Mouse (Mus musculus) kidney, postnatal 14 days (tissue): ENCODE measurements at regions not wholly inside any gene's neighbourhood (a gene's known extent, or its start where the extent isn't known, plus 50 kb on each side); places are given as distances from the start of the nearest gene placed in this dataset.
A peak's percentile ranks its signal among the peaks of the same experiment; 100 is the strongest.

Experiments
- DNase-seq: peaks from one replicate; pipeline ENCODE4 v3.0.0; 2022; ENCODE audit warnings: mixed read lengths

DNA sequence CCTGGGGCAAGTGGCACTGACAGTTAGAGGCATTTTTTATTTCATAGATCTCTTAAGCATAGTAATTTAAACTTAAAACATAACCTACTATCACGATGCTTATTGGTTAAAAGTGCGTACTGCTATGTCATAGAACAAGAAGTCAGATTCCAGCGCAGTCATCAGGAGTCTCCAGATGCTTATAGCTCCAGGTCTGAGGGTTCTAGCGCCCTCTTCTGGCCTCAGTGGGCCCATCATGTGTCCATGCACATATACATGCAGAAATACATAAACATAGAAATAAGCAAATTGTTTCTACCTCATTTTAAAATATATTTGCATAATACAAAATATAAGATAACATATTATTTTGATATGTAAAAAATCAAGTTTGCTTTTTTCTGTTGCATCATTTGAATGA lies 1002.8 kb upstream of the Adgrl2 start:
- DNase-seq = no peak

- no peak for DNase-seq
Measured at GRCm38 (mm10) chr3:149987801-149988200, 997.4 kb upstream of the Adgrl2 start.

DNA sequence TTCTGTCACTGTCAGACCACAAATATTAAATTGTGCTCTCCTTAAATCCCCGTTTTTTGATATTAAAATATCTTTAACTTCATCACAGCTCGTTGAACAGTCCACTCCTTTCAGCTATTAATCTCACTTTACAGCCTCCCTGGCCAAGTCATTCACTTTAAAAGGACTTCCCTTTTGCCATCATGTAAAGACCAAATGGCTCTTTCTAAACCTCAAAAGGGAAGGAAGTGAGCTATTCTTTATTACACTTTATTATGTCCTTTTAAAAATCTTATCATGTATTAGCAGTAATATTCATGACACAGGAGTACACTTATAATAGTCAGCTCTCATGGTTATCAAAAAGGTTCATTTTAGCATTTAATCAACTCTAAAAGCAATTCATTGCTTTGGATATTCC lies 966.6 kb upstream of the Adgrl2 start:
- DNase-seq = no peak

GRCm38 (mm10) chr3:149936197-149936596 lies 945.8 kb upstream of the Adgrl2 start:
- DNase-seq = no peak

DNA sequence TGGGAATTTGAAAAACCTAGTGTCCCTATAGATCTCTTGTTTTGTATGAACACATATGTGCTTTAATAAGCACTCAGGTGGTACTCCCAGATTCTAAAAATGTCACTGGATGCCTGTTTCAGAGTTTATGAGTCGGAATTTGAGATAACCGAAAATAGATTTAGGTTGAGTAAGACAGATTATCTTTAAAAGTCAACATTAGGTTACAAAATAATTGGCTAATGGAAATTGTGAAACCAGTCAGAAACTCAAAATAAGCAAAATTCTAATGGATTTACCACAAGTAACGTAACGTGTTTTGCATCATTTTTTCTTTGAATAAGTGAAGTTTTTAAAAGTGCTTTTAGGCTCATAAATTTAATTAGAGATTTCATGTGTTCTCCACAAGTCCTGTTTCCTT lies 944.5 kb upstream of the Adgrl2 start:
- no peak for DNase-seq

- no peak for DNase-seq
Measured at GRCm38 (mm10) chr3:149928456-149929360, 938.4 kb upstream of the Adgrl2 start.

DNA sequence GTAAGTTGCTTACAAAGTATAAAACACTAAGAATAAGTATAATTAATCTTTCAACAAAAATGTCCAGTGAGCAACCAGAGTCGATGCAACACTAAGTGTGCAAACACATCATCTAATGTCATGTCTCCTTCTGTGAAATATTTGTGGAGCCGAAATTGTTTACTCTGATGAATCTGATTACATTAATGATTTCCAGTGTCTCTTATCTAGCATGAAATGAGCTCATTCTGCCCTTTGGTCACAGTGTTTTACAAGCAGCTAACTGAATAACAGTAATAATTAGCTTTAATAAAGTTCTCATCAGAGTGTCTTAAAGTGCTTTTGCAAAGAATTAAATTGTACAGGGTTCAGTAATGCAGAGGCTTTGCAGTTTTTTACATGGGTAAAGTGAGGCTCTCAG lies 929.9 kb upstream of the Adgrl2 start:
- DNase-seq = peak; percentile 2

GRCm38 (mm10) chr3:149918201-149918600 lies 927.8 kb upstream of the Adgrl2 start:
- no peak for DNase-seq

- DNase-seq = no peak
Measured at GRCm38 (mm10) chr3:149910721-149911120, 920.4 kb upstream of the Adgrl2 start.

GRCm38 (mm10) chr3:149901783-149902182 lies 911.4 kb upstream of the Adgrl2 start:
- DNase-seq = no peak

DNA sequence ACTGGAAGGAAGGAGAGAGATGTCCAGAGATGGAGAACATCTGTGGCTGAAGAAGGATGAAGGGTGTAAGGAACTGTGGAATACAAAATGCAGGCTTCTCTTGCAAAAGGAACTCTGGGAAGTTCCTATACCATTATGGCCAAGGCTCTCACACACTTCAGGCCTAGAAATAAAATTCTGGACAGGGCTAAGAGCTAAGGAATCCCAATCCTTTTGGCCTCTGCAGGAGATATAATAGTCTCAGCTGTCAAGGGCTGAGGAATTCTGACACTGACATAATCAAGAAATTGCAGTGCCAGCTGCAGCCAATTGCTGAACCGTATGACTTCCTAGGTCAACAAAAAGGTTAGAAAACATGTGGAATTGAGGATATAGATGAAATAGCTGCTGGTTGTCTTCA lies 886.2 kb upstream of the Adgrl2 start:
- no peak for DNase-seq

- no peak for DNase-seq
Measured at GRCm38 (mm10) chr3:149865945-149866344, 875.6 kb upstream of the Adgrl2 start.

- no peak for DNase-seq
Measured at GRCm38 (mm10) chr3:149846941-149847539, 856.7 kb upstream of the Adgrl2 start.

GRCm38 (mm10) chr3:149845826-149846486 lies 855.6 kb upstream of the Adgrl2 start:
- no peak for DNase-seq

GRCm38 (mm10) chr3:149845083-149845825 lies 854.9 kb upstream of the Adgrl2 start:
- DNase-seq = peak; percentile 7

DNA sequence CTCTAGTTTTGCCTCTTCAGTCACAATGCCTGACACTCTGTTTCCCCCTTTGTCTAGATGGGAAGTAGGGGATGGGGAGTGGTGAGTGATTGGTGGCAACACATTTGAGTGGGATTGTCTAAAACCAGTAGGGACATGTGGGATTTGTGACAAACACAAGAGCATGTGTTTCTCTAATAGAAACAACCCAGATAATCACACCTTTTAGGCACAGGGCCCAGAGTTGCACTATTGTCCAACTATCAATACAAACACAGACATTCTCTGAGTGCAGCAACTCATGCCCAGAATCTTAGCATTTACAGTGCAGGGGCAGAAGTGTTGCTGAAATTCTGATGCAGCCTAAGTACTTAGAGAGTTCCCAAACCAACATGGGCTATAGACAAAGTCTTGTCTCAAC lies 847.6 kb upstream of the Adgrl2 start:
- DNase-seq = no peak

- DNase-seq = no peak
Measured at GRCm38 (mm10) chr3:149836467-149837233, 846.3 kb upstream of the Adgrl2 start.

- no peak for DNase-seq
Measured at GRCm38 (mm10) chr3:149827181-149827580, 836.8 kb upstream of the Adgrl2 start.

DNA sequence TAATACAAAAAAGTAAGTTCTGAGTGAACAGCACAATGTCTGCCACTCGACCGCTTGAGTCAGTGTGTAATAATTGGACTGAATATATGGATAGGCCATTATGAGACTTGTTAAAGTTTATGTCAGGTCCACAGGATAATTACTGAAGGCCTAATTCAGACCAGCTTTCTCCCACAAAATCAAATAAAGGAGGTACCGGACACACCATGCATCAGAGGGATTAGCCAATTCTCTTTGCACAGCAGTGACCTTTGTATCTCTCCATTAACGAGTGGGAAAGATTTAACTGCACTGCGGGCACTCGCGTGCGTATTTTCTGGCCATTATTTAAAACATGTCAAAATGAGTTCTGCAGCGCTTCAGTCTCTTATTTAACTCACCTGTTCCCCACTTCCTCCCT lies 836.4 kb upstream of the Adgrl2 start:
- no peak for DNase-seq

GRCm38 (mm10) chr3:149820670-149821069 lies 830.3 kb upstream of the Adgrl2 start:
- no peak for DNase-seq

DNA sequence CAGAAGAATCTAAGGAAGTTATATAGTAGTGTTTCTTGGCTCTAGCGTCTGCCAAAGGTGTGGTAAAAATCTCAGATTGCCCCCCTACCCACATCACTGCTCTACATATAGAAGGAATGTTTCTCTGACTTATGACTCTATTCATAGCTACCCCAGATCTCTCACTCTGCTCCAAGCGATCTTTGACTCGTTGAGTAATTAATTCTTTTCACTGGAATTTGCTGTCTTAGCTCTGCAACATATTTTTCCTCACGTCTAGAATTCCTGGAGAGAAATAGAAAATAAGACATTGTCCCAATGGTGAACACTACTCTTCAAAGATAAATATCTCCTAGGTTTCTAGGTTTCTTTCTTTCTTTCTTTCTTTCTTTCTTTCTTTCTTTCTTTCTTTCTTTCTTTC lies 829.5 kb upstream of the Adgrl2 start:
- no peak for DNase-seq

DNA sequence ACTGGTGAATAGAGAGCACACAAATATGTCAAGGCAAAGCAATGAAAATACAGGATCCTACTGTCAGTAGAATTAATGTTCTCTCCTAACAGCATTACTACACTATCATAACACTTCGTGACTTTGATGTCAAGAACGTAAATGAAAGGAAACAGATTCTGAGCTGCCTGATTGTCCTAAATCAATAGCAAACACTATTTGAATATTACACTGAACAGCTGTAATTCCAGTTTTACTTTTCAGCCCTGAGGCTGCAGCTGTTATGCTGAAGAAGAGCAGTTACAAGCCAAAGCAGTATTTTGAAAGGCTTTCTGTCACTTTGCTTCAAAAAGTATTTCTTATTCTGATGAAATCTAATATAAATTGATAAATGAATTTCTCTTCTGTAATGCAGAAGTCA lies 828.7 kb upstream of the Adgrl2 start:
- no peak for DNase-seq
